Mouse (Mus musculus) MEL (cell line): ENCODE results near the gene Rnf208. TPM values are rescaled to one million over a fixed set of nuclear protein-coding genes. Genes with fewer than 3 reads are reported as not detected.
"Not testable (repeated sequence)": the region's sequence is repeated elsewhere in the genome, so short reads cannot be mapped to it uniquely, and the experiment has no call there.

Source experiments
- DNase-seq: peaks from one replicate; pipeline ENCODE4 v3.0.0; 2011; ENCODE audit warnings: low read depth, low spot score
- H3K27ac ChIP-seq: 2 replicates; pipeline ENCODE4 v1.5.1; 2012; ENCODE audit warnings: low read depth, mild to moderate bottlenecking, control low read depth, low read length, moderate library complexity; ENCODE audit not compliant: control insufficient read depth
- H3K27me3 ChIP-seq, 2 experiments: fragments of 150-350 bp in 1 of 2; sonication (generic) in 1 of 2; 2 replicates each; pipeline ENCODE4 v1.6.1; 2012; ENCODE audit warnings: low read length in 2 of 2, mild to moderate bottlenecking in 2 of 2, improper control_type of control experiment in 1 of 2, moderate library complexity in 1 of 2; ENCODE audit not compliant: insufficient read depth in 2 of 2, control insufficient read depth in 1 of 2
- H3K36me3 ChIP-seq, 2 experiments: 2 replicates each; pipeline ENCODE4 v1.6.1; 2012 to 2014; ENCODE audit warnings: low read length in 2 of 2, improper control_type of control experiment in 1 of 2, inconsistent platforms in 1 of 2, mild to moderate bottlenecking in 1 of 2; ENCODE audit not compliant: insufficient read depth in 2 of 2, control insufficient read depth in 1 of 2
- H3K4me1 ChIP-seq, 2 experiments: fragments of 150-350 bp in 1 of 2; sonication (generic) in 1 of 2; 2 replicates each; pipeline ENCODE4 v1.6.1; 2012; ENCODE audit warnings: low read length in 2 of 2, improper control_type of control experiment in 1 of 2, mild to moderate bottlenecking in 1 of 2; ENCODE audit not compliant: insufficient read depth in 2 of 2, control insufficient read depth in 1 of 2
- H3K4me3 ChIP-seq, 2 experiments: fragments of 150-350 bp in 1 of 2; sonication (generic) in 1 of 2; 2 replicates each; pipeline ENCODE4 v1.5.1; 2012; ENCODE audit warnings: low read depth in 2 of 2, low read length in 2 of 2, mild to moderate bottlenecking in 2 of 2, moderate library complexity in 2 of 2, control low read depth in 1 of 2, improper control_type of control experiment in 1 of 2; ENCODE audit not compliant: control insufficient read depth in 1 of 2, insufficient read depth in 1 of 2
- H3K79me2 ChIP-seq: 2 replicates; pipeline ENCODE4 v1.6.1; 2012; ENCODE audit warnings: mild to moderate bottlenecking, low read length, moderate library complexity; ENCODE audit not compliant: control insufficient read depth, poor library complexity, insufficient read depth
- H3K9ac ChIP-seq: 2 replicates; pipeline ENCODE4 v1.6.1; 2012; ENCODE audit warnings: low read depth, mild to moderate bottlenecking, control low read depth, low read length, moderate library complexity; ENCODE audit not compliant: control insufficient read depth, poor library complexity, severe bottlenecking
- H3K9me3 ChIP-seq: fragments of 150-350 bp; sonication (generic); replicated peaks from 2 replicates; pipeline ENCODE4 v1.6.1; 2012; ENCODE audit warnings: mild to moderate bottlenecking, low read length, improper control_type of control experiment, moderate library complexity; ENCODE audit not compliant: insufficient read depth
- CHD2 ChIP-seq: IDR thresholded peaks from 2 replicates; pipeline ENCODE4 v1.6.1; 2011; ENCODE audit warnings: low read length, improper control_type of control experiment
- CTCF ChIP-seq, 3 experiments: IDR thresholded peaks in 2 of 3; conservative IDR thresholded peaks in 1 of 3; 2 replicates each; pipeline ENCODE4 v1.5.1; 2011 to 2012; ENCODE audit warnings: low read length in 3 of 3, low read depth in 2 of 3, mild to moderate bottlenecking in 2 of 3, improper control_type of control experiment in 1 of 3, inconsistent platforms in 1 of 3, mixed read lengths in 1 of 3, moderate library complexity in 1 of 3; ENCODE audit not compliant: control insufficient read depth in 1 of 3, insufficient read depth in 1 of 3, poor library complexity in 1 of 3, severe bottlenecking in 1 of 3
- E2F4 ChIP-seq: IDR thresholded peaks from 2 replicates; pipeline ENCODE4 v1.6.1; 2011; ENCODE audit warnings: low read depth, low read length, improper control_type of control experiment, borderline replicate concordance
- ELF1 ChIP-seq: IDR thresholded peaks from 2 replicates; pipeline ENCODE4 v1.6.1; 2014; ENCODE audit warnings: low read depth, mild to moderate bottlenecking, inconsistent platforms, low read length, improper control_type of control experiment, moderate library complexity
- GATA1 ChIP-seq: IDR thresholded peaks from 2 replicates; pipeline ENCODE4 v1.6.1; 2011; ENCODE audit warnings: low read depth, low read length, improper control_type of control experiment
- JUND ChIP-seq: IDR thresholded peaks from 2 replicates; pipeline ENCODE4 v1.6.1; 2011; ENCODE audit warnings: low read depth, mild to moderate bottlenecking, improper control_type of control experiment, low read length
- MAFK ChIP-seq: IDR thresholded peaks from 2 replicates; pipeline ENCODE4 v1.6.1; 2011; ENCODE audit warnings: low read depth, mild to moderate bottlenecking, low read length, improper control_type of control experiment, borderline replicate concordance
- MEF2A ChIP-seq: IDR thresholded peaks from 2 replicates; pipeline ENCODE4 v1.6.1; 2014; ENCODE audit warnings: low read depth, mild to moderate bottlenecking, inconsistent platforms, low read length, improper control_type of control experiment; ENCODE audit not compliant: poor library complexity, insufficient replicate concordance, severe bottlenecking; ENCODE audit errors: extremely low read depth
- POLR2AphosphoS2 ChIP-seq: IDR thresholded peaks from 2 replicates; pipeline ENCODE4 v1.6.1; 2011; ENCODE audit warnings: low read length, improper control_type of control experiment
- RAD21 ChIP-seq: IDR thresholded peaks from 2 replicates; pipeline ENCODE4 v1.6.1; 2011; ENCODE audit warnings: mild to moderate bottlenecking, low read depth, low read length, improper control_type of control experiment
- SIN3A ChIP-seq: IDR thresholded peaks from 2 replicates; pipeline ENCODE4 v1.6.1; 2012; ENCODE audit warnings: low read length, improper control_type of control experiment, inconsistent platforms
- SMC3 ChIP-seq: IDR thresholded peaks from 2 replicates; pipeline ENCODE4 v1.6.1; 2011; ENCODE audit warnings: low read depth, low read length, improper control_type of control experiment
- TBP ChIP-seq: IDR thresholded peaks from 2 replicates; pipeline ENCODE4 v1.8.0; 2011; ENCODE audit warnings: low read depth, low read length, improper control_type of control experiment
- USF1 ChIP-seq: IDR thresholded peaks from 2 replicates; pipeline ENCODE4 v1.6.1; 2014; ENCODE audit warnings: low read depth, mild to moderate bottlenecking, inconsistent platforms, low read length, improper control_type of control experiment, moderate library complexity
- ZC3H11A ChIP-seq: IDR thresholded peaks from 2 replicates; pipeline ENCODE4 v1.6.1; 2012; ENCODE audit warnings: low read depth, mild to moderate bottlenecking, inconsistent platforms, low read length, improper control_type of control experiment
- ZNF384 ChIP-seq: IDR thresholded peaks from 2 replicates; pipeline ENCODE4 v1.6.1; 2012; ENCODE audit warnings: low read depth, mild to moderate bottlenecking, inconsistent platforms, low read length, improper control_type of control experiment
- polyA plus RNA-seq, 2 experiments: library from polyadenylated mRNA; stranded (reverse) in 1 of 2; unstranded in 1 of 2; fragments of >175 nt in 1 of 2; fragments of >200 nt in 1 of 2; gene quantifications; 2 replicates each; pipeline versions ENCODE4 v1.2.1 to v1.2.4; 2012; ENCODE audit warnings: low replicate concordance in 2 of 2, low read depth in 1 of 2; ENCODE audit not compliant: insufficient read length in 2 of 2, insufficient read depth in 1 of 2, missing spikeins in 1 of 2
- total RNA-seq: library from RNA; depleted of rRNA; stranded (reverse); fragments of 300-350 nt; gene quantifications from 2 replicates; pipeline ENCODE4 v1.2.3, GENCODE M21; 2012

The Rnf208 gene
- total and polyA plus RNA-seq, 3 experiments, result 6.0 to 21.8 TPM; not detected in 1

DNA sequence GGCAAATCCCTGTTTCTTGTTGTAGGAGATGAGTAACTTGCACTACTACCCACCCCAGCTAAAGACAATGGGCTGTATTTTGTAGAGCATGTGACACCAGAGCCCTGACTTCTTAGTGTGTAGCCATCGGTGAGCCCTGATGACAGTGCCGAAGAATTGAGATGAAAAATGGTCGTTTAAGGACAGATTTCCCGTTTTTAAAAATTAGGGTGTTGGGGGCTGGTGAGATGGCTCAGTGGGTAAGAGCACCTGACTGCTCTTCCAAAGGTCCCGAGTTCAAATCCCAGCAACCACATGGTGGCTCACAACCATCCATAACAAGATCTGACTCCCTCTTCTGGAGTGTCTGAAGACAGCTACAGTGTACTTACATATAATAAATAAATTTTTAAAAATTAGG lies 15.2 kb downstream of the Rnf208 start:
- H3K9me3 ChIP-seq, H3K27ac ChIP-seq, DNase-seq, H3K36me3 ChIP-seq, H3K27me3 ChIP-seq: not testable (repeated sequence)
- Histone ChIP-seq H3K4me3 (peak overlapping the region; percentile 31 to 32; a peak in 3 of 4 replicates), H3K9ac (peak overlapping the region; percentile 54), H3K4me1 (peaks cover 2 to 14% of the 10 kb centered on the region in 2 experiments; a peak in 1 of 4 replicates), H3K79me2 (peaks cover 20% of the 10 kb centered on the region)
- TF ChIP-seq TBP, result peak; percentile 74
- TF ChIP-seq, all 39 proteins: peak for 1; not testable (repeated sequence) for 38

DNA sequence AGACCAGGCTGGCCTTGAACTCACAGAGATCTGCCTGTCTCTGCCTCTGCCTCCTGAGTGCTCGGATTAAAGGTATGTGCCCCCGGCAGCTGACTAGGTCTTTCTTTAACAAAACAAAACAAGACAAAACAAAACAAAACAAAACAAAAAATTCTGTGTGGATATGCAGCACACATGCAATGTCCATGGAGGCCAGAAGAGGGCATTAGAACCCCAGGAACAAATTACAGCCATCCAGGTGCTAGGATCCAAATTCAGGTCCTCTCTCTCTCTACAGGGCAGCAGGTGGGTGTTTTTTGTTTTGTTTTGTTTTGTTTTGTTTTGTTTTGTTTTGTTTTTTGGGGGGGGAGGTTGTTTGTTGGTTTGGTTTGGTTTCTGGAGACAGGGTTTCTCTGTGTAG lies 16.8 kb downstream of the Rnf208 start:
- Histone ChIP-seq H3K27me3 (no peaks in the 10 kb centered on the region), H3K36me3 (peaks cover 0 to 10% of the 10 kb centered on the region in 2 experiments; a peak in 2 of 4 replicates), H3K4me1 (peaks cover 2 to 16% of the 10 kb centered on the region in 2 experiments; a peak in 2 of 4 replicates), H3K9me3 (no peaks in the 10 kb centered on the region), H3K79me2 (peaks cover 34% of the 10 kb centered on the region), H3K9ac (peak overlapping the region; percentile 36; the same call in 1 of the 2 replicates), H3K27ac (no peak overlapping the region), H3K4me3 (0 out of 4 replicates have a peak overlapping the region, but pooled peaks of 1 of the 2 experiments have one; percentile 20)
- DNase-seq, result peak; percentile 65
- TF ChIP-seq ZNF384 (no peak), MEF2A (no peak), E2F4 (no peak), GATA1 (no peak), MAFK (no peak), USF1 (no peak), RAD21 (peak; percentile 81), ZC3H11A (peak; percentile 80), CTCF (IDR thresholded peaks at IDR 0.05 in 2 of 3, conservative IDR thresholded peaks at IDR 0.05 in 1 of 3; ENCODE audit: control insufficient read depth in 1 of 3, insufficient read depth in 1 of 3, low read depth in 2 of 3, low read length in 3 of 3, poor library complexity in 1 of 3, severe bottlenecking in 1 of 3) (peak; percentile 59 to 78 (median 64)), ELF1 (no peak), CHD2 (no peak), SIN3A (peak; percentile 52; the same call in 1 of the 2 replicates), SMC3 (peak; percentile 73), TBP (no peak), POLR2AphosphoS2 (no peak)

DNA sequence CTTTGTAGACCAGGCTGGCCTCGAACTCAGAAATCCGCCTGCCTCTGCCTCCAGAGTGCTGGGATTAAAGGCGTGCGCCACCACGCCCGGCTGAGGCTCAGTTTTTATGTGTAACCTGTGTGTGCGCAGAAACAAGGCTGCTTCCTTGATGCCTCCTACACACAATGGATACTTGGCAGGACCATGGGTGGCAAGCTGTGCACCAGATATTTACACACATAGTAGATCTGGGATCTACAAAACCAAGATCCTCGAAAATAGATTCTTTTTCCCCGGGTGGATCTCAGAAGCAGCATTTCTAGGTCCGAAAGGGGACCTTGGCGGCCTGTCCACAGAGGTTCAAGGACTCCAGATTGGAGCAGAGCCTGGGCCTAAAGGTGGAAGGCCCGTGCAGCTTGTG lies 19.8 kb downstream of the Rnf208 start:
- Histone ChIP-seq H3K27me3 (no peaks in the 10 kb centered on the region), H3K4me3 (peak overlapping the region; percentile 79 to 80), H3K36me3 (peaks cover 0 to 24% of the 10 kb centered on the region in 2 experiments; a peak in 2 of 4 replicates), H3K9me3 (no peaks in the 10 kb centered on the region), H3K79me2 (peaks cover 43% of the 10 kb centered on the region), H3K4me1 (peaks cover 4 to 35% of the 10 kb centered on the region in 2 experiments; a peak in 3 of 4 replicates), H3K9ac (peak overlapping the region; percentile 86), H3K27ac (peak overlapping the region; percentile 70)
- DNase-seq, result no peak
- TF ChIP-seq JUND (no peak), TBP (peak; percentile 50; the same call in 1 of the 2 replicates), CTCF (IDR thresholded peaks at IDR 0.05 in 2 of 3, conservative IDR thresholded peaks at IDR 0.05 in 1 of 3; ENCODE audit: control insufficient read depth in 1 of 3, insufficient read depth in 1 of 3, low read depth in 2 of 3, low read length in 3 of 3, poor library complexity in 1 of 3, severe bottlenecking in 1 of 3) (no peak)
